8 mouse cellular contexts compared by ENCODE assay signal in the genomic region with DNA sequence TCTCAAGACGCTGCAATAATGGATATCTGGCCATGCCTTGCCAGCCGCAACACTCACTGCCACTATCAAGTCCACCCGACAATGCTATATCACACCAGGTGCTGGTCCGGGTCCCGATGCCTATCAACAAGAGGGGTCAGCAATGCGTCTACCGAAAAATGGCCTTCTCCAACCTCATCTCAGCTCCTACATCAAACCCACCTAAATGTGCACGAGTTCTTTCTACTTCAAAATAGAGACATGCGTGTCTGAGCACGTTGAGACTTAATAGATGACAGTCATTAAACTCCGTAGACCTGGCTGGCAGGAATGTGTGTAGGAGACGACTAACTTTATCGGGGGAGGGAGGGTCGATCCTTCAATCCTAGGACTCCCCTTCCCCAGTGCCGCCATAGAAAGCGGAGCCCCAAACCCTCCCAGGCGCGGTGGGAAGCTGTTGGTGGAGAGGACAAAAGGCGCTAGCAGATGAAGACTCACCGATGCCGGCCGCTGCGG. TPM values are rescaled to one million over a fixed set of nuclear protein-coding genes. Genes with fewer than 3 reads are reported as not detected.
DNase-seq lines count a peak whose midpoint lies in the region; ATAC-seq lines count a peak whose summit lies in the region.

No protein-coding gene starts in this region.

- ATAC-seq in lung, embryonic 16.5 days (ENCODE audit: low read depth), result peak; percentile 22
- peak; percentile 44 for ATAC-seq in intestine, embryonic 15.5 days
- peak; percentile 84 for ATAC-seq in midbrain, embryonic 15.5 days (replicated peaks)

- peak overlapping the region; percentile 81 for H3K4me2 ChIP-seq in lung, embryonic 16.5 days (ENCODE audit: low read depth, low read length)
- H3K4me2 ChIP-seq in intestine, embryonic 15.5 days (replicated peaks), result peak overlapping the region; percentile 80
- H3K4me2 ChIP-seq in midbrain, embryonic 15.5 days, result peak overlapping the region; percentile 71

- H3K36me3 ChIP-seq in lung, embryonic 16.5 days (ENCODE audit: control insufficient read depth, insufficient read depth, low read length), result no peaks in the 10 kb centered on the region
- H3K36me3 ChIP-seq in erythroblast, embryonic 14.5 days (ENCODE audit: control insufficient read depth), result peaks cover 22% of the 10 kb centered on the region
- no peaks in the 10 kb centered on the region for H3K36me3 ChIP-seq in intestine, embryonic 15.5 days
- H3K36me3 ChIP-seq in midbrain, embryonic 15.5 days (replicated peaks), result no peaks in the 10 kb centered on the region

- DNase-seq in lung, postnatal 10 days, result no peak
- DNase-seq in brain, adult 2 months (ENCODE audit: low read depth, low spot score), result peak; percentile 37
- no peak for DNase-seq in urinary bladder, adult 18-20 months (ENCODE audit: low spot score in 2 of 2)
- DNase-seq in thymus, postnatal 0 days (ENCODE audit: low spot score), result no peak

- peaks cover 8% of the 10 kb centered on the region for H3K4me1 ChIP-seq in lung, embryonic 16.5 days (replicated peaks; ENCODE audit: control insufficient read depth, insufficient read depth, low read length)
- peaks cover 51% of the 10 kb centered on the region for H3K4me1 ChIP-seq in erythroblast, embryonic 14.5 days (ENCODE audit: control insufficient read depth)
- 0 out of 2 replicates have a peak, but pooled peaks cover 3% of the 10 kb centered on the region for H3K4me1 ChIP-seq in intestine, embryonic 15.5 days (replicated peaks)
- peaks cover 32% of the 10 kb centered on the region for H3K4me1 ChIP-seq in midbrain, embryonic 15.5 days

- no peaks in the 10 kb centered on the region; the same call in 1 of the 2 replicates for H3K27me3 ChIP-seq in lung, embryonic 16.5 days (ENCODE audit: control insufficient read depth, insufficient read depth, low read depth, low read length)
- H3K27me3 ChIP-seq in erythroblast, embryonic 14.5 days (ENCODE audit: control insufficient read depth), result no peaks in the 10 kb centered on the region
- H3K27me3 ChIP-seq in intestine, embryonic 15.5 days (replicated peaks), result no peaks in the 10 kb centered on the region
- 0 out of 2 replicates have a peak, but pooled peaks cover 3% of the 10 kb centered on the region for H3K27me3 ChIP-seq in midbrain, embryonic 15.5 days (replicated peaks)

- H3K9me3 ChIP-seq in lung, embryonic 16.5 days (ENCODE audit: control insufficient read depth, low read length), result no peaks in the 10 kb centered on the region
- H3K9me3 ChIP-seq in erythroblast, embryonic 14.5 days (ENCODE audit: control insufficient read depth, low read length), result no peaks in the 10 kb centered on the region
- H3K9me3 ChIP-seq in intestine, embryonic 15.5 days, result no peaks in the 10 kb centered on the region
- H3K9me3 ChIP-seq in midbrain, embryonic 15.5 days, result no peaks in the 10 kb centered on the region

- under 1% methylated on average over 23 of the region's 23 CpGs for WGBS in lung, embryonic 16.5 days
- under 1% methylated on average over 23 of the region's 23 CpGs for WGBS in intestine, embryonic 15.5 days
- under 1% methylated on average over 23 of the region's 23 CpGs for WGBS in midbrain, embryonic 15.5 days

- peak overlapping the region; percentile 93 for H3K9ac ChIP-seq in lung, embryonic 16.5 days (ENCODE audit: low read length)
- H3K9ac ChIP-seq in intestine, embryonic 15.5 days, result peak overlapping the region; percentile 78
- H3K9ac ChIP-seq in midbrain, embryonic 15.5 days, result peak overlapping the region; percentile 85

- peak overlapping the region; percentile 92 for H3K4me3 ChIP-seq in lung, embryonic 16.5 days (ENCODE audit: low read length)
- peak overlapping the region; percentile 90 for H3K4me3 ChIP-seq in erythroblast, embryonic 14.5 days (replicated peaks)
- H3K4me3 ChIP-seq in intestine, embryonic 15.5 days (replicated peaks), result peak overlapping the region; percentile 84
- peak overlapping the region; percentile 89 for H3K4me3 ChIP-seq in midbrain, embryonic 15.5 days

- H3K27ac ChIP-seq in lung, embryonic 16.5 days (ENCODE audit: low read length), result peak overlapping the region; percentile 63
- H3K27ac ChIP-seq in intestine, embryonic 15.5 days, result peak overlapping the region; percentile 75
- peak overlapping the region; percentile 91 for H3K27ac ChIP-seq in midbrain, embryonic 15.5 days

RNA-seq across cellular contexts. Expression of a gene that starts 0.4 kb away (rescaled TPM):
- polyA plus RNA-seq in lung, embryonic 16.5 days (2015; fragmentation: Nextera tagmentation; extraction: Ambion mirVana), result 33.5 and 33.7 TPM in 2 replicates
- polyA plus RNA-seq in erythroblast, embryonic 14.5 days (2012), result 0.79 and 1.3 TPM in 2 replicates
- 16.8 and 18.3 TPM in 2 replicates for polyA plus RNA-seq in intestine, embryonic 15.5 days (2015; fragmentation: Nextera tagmentation; extraction: Ambion mirVana)
- 33.5 and 38.5 TPM in 2 replicates for polyA plus RNA-seq in midbrain, embryonic 15.5 days (2015; fragmentation: Nextera tagmentation; extraction: Ambion mirVana)
- 23.1 and 28.6 TPM in 2 replicates for polyA plus RNA-seq in thymus, postnatal 0 days (2015; fragmentation: Nextera tagmentation; extraction: Ambion mirVana)

RNA-seq across cellular contexts. Expression of a gene that starts 6.7 kb away (rescaled TPM):
- 4.6 and 5.6 TPM in 2 replicates for polyA plus RNA-seq in lung, embryonic 16.5 days (2015; fragmentation: Nextera tagmentation; extraction: Ambion mirVana)
- 0.10 TPM in 1 of 2 replicates, not detected in the other for polyA plus RNA-seq in erythroblast, embryonic 14.5 days (2012)
- polyA plus RNA-seq in intestine, embryonic 15.5 days (2015; fragmentation: Nextera tagmentation; extraction: Ambion mirVana), result 5.1 and 5.5 TPM in 2 replicates
- polyA plus RNA-seq in midbrain, embryonic 15.5 days (2015; fragmentation: Nextera tagmentation; extraction: Ambion mirVana), result 14.6 and 15.0 TPM in 2 replicates
- 3.0 and 4.7 TPM in 2 replicates for polyA plus RNA-seq in thymus, postnatal 0 days (2015; fragmentation: Nextera tagmentation; extraction: Ambion mirVana)

RNA-seq across cellular contexts. Expression of a gene that starts 38.1 kb away (rescaled TPM):
- 45.3 and 49.4 TPM in 2 replicates for polyA plus RNA-seq in lung, embryonic 16.5 days (2015; fragmentation: Nextera tagmentation; extraction: Ambion mirVana)
- 3.2 and 3.3 TPM in 2 replicates for polyA plus RNA-seq in erythroblast, embryonic 14.5 days (2012)
- polyA plus RNA-seq in intestine, embryonic 15.5 days (2015; fragmentation: Nextera tagmentation; extraction: Ambion mirVana), result 32.6 and 32.8 TPM in 2 replicates
- 77.7 and 79.4 TPM in 2 replicates for polyA plus RNA-seq in midbrain, embryonic 15.5 days (2015; fragmentation: Nextera tagmentation; extraction: Ambion mirVana)
- polyA plus RNA-seq in thymus, postnatal 0 days (2015; fragmentation: Nextera tagmentation; extraction: Ambion mirVana), result 81.1 and 85.9 TPM in 2 replicates

Comparison
In these comparisons a context has a peak if more than half of its experiments do, and no peak if none do; other contexts are left out.
1. ATAC-seq: peak in every context shown above with its lines; median percentile 84 in midbrain, embryonic 15.5 days; 44 in intestine, embryonic 15.5 days; 22 in lung, embryonic 16.5 days.